In genomic region chr19:37534737-37535365, GRCm38 (mm10) we compare ENCODE assay signal across 12 mouse cellular contexts. TPM values are rescaled to one million over a fixed set of nuclear protein-coding genes. Genes with fewer than 3 reads are reported as not detected.
DNase-seq lines count a peak whose midpoint lies in the region; ATAC-seq and TF ChIP-seq lines count a peak whose summit lies in the region.
"Had no signal": no experiment of that assay in that cellular context is flagged by ENCODE, and none has a peak within 500 bp of the region (broad histone marks: within the 10 kb centered on the region; RNA-seq: fewer than 3 reads in every experiment).

No protein-coding gene starts in this region.

- TF ChIP-seq CTCF in heart, postnatal 0 days (IDR thresholded peaks at IDR 0.05; ENCODE audit: low read depth) = no peak

- peak overlapping the region; percentile 48; the same call in 1 of the 2 replicates for H3K27ac ChIP-seq in heart, postnatal 0 days (ENCODE audit: low read depth)
- H3K27ac ChIP-seq in ES-E14 (ENCODE audit: insufficient read depth, low read depth, low read length, poor library complexity, severe bottlenecking) = no peak overlapping the region
- H3K27ac ChIP-seq in lung, embryonic 15.5 days = no peak overlapping the region
- H3K27ac ChIP-seq in forebrain, embryonic 13.5 days = no peak overlapping the region
- H3K27ac ChIP-seq: hindbrain, postnatal 0 days; limb, embryonic 12.5 days; midbrain, embryonic 15.5 days had no signal

- DNase-seq in heart, postnatal 0 days (ENCODE audit: low spot score) = no peak
- no peak for DNase-seq in heart, postnatal 25 days (ENCODE audit: low spot score)
- DNase-seq in ES-E14 (ENCODE audit: low read depth, low spot score) = no peak
- no peak for DNase-seq in c-Kit-positive CD71-positive TER-119-positive erythroid progenitor cells, embryonic 14.5 days (ENCODE audit: low spot score)
- DNase-seq in left cerebral cortex, postnatal 14 days (ENCODE audit: low spot score in 2 of 2) = no peak

- no peak overlapping the region for H3K4me3 ChIP-seq in heart, postnatal 0 days (ENCODE audit: low read depth, low read length)
- H3K4me3 ChIP-seq in ES-E14 (ENCODE audit: insufficient read depth in 1 of 2, low read depth in 1 of 2, low read length in 2 of 2, poor library complexity in 1 of 2, severe bottlenecking in 1 of 2) = no peak overlapping the region
- H3K4me3 ChIP-seq in lung, embryonic 15.5 days = no peak overlapping the region
- H3K4me3 ChIP-seq in forebrain, embryonic 13.5 days = no peak overlapping the region
- H3K4me3 ChIP-seq: limb, embryonic 12.5 days; midbrain, embryonic 15.5 days had no signal

- no peaks in the 10 kb centered on the region for H3K36me3 ChIP-seq in heart, postnatal 0 days (replicated peaks; ENCODE audit: control insufficient read depth, insufficient read depth, low read length)
- H3K36me3 ChIP-seq in ES-E14 (ENCODE audit: control insufficient read depth, insufficient read depth, low read length, poor library complexity, severe bottlenecking) = no peaks in the 10 kb centered on the region
- no peaks in the 10 kb centered on the region for H3K36me3 ChIP-seq in lung, embryonic 15.5 days
- H3K36me3 ChIP-seq in forebrain, embryonic 13.5 days (ENCODE audit: poor library complexity, severe bottlenecking) = no peaks in the 10 kb centered on the region
- H3K36me3 ChIP-seq: limb, embryonic 12.5 days; midbrain, embryonic 15.5 days had no signal

- H3K9ac ChIP-seq in heart, postnatal 0 days (replicated peaks; ENCODE audit: low read depth, low read length) = no peak overlapping the region
- H3K9ac ChIP-seq in ES-E14 (ENCODE audit: insufficient read depth, low read depth, low read length, poor library complexity, severe bottlenecking) = no peak overlapping the region
- no peak overlapping the region for H3K9ac ChIP-seq in lung, embryonic 15.5 days
- no peak overlapping the region for H3K9ac ChIP-seq in forebrain, embryonic 13.5 days
- H3K9ac ChIP-seq: limb, embryonic 12.5 days; midbrain, embryonic 15.5 days had no signal

- ATAC-seq in heart, postnatal 0 days (ENCODE audit: insufficient read depth, low read depth) = no peak
- ATAC-seq in lung, embryonic 15.5 days (ENCODE audit: borderline replicate concordance, extremely low read depth, low FRiP score, low TSS enrichment) = peak; percentile 62
- ATAC-seq in neutrophil, adult 5-6 weeks (ENCODE audit: extremely low read depth, insufficient number of reproducible peaks, low FRiP score, poor library complexity, severe bottlenecking) = peak; percentile 73; the same call in 1 of the 2 replicates
- ATAC-seq in forebrain, embryonic 13.5 days = no peak
- ATAC-seq: forebrain, embryonic 16.5 days; hindbrain, postnatal 0 days; midbrain, embryonic 15.5 days had no signal

- peaks cover 11% of the 10 kb centered on the region for H3K4me1 ChIP-seq in heart, postnatal 0 days (ENCODE audit: control insufficient read depth, insufficient read depth)
- H3K4me1 ChIP-seq in ES-E14 (ENCODE audit: control insufficient read depth in 2 of 2, insufficient read depth in 2 of 2, low read length in 2 of 2, poor library complexity in 1 of 2) = peaks cover 3% of the 10 kb centered on the region in 2 experiments; a peak in 1 of 4 replicates
- 0 out of 2 replicates have a peak, but pooled peaks cover under 1% of the 10 kb centered on the region for H3K4me1 ChIP-seq in lung, embryonic 15.5 days
- H3K4me1 ChIP-seq in forebrain, embryonic 13.5 days = no peaks in the 10 kb centered on the region
- H3K4me1 ChIP-seq: limb, embryonic 12.5 days; midbrain, embryonic 15.5 days had no signal

- in situ Hi-C loops in ES-E14 (cut with MboI; ENCODE audit: low sequenced_read_pairs in 2 of 2, unreplicated experiment in 2 of 2) = no loop called here

- no peaks in the 10 kb centered on the region for H3K9me3 ChIP-seq in heart, postnatal 0 days (replicated peaks; ENCODE audit: control insufficient read depth, low read length)
- no peaks in the 10 kb centered on the region for H3K9me3 ChIP-seq in ES-E14 (ENCODE audit: control insufficient read depth, insufficient read depth, low read depth, low read length)
- no peaks in the 10 kb centered on the region for H3K9me3 ChIP-seq in lung, embryonic 15.5 days
- H3K9me3 ChIP-seq in forebrain, embryonic 13.5 days (replicated peaks) = no peaks in the 10 kb centered on the region
- H3K9me3 ChIP-seq: limb, embryonic 12.5 days; midbrain, embryonic 15.5 days had no signal

- no peak overlapping the region for H3K4me2 ChIP-seq in heart, postnatal 0 days (ENCODE audit: low read depth, low read length)
- H3K4me2 ChIP-seq in lung, embryonic 15.5 days = no peak overlapping the region
- no peak overlapping the region for H3K4me2 ChIP-seq in forebrain, embryonic 13.5 days
- H3K4me2 ChIP-seq: limb, embryonic 12.5 days; midbrain, embryonic 15.5 days had no signal

- intact Hi-C loops in heart, postnatal 25 days (cut with DNase I) = no loop called here
- intact Hi-C loops in left cerebral cortex, postnatal 14 days (cut with DNase I) = no loop called here

- 57% methylated on average over 3 of the region's 3 CpGs for WGBS in heart, postnatal 0 days
- 15% methylated on average over 3 of the region's 3 CpGs for WGBS in lung, embryonic 15.5 days
- 65% methylated on average over 3 of the region's 3 CpGs for WGBS in forebrain, embryonic 13.5 days

- no peaks in the 10 kb centered on the region for H3K27me3 ChIP-seq in heart, postnatal 0 days (ENCODE audit: control insufficient read depth, insufficient read depth, low read length)
- no peaks in the 10 kb centered on the region for H3K27me3 ChIP-seq in lung, embryonic 15.5 days
- no peaks in the 10 kb centered on the region; the same call in 1 of the 2 replicates for H3K27me3 ChIP-seq in forebrain, embryonic 13.5 days
- H3K27me3 ChIP-seq: midbrain, embryonic 15.5 days had no signal

- no peak for TF ChIP-seq EP300 in heart, postnatal 0 days (IDR thresholded peaks at IDR 0.05; ENCODE audit: low read depth)

TF ChIP-seq in ES-E14, 5 proteins besides CTCF, POLR2A, EP300 and RAD21:
- TF ChIP-seq CHD2 (IDR thresholded peaks at IDR 0.05; ENCODE audit: low read depth, low read length) (no peak), MAFK (IDR thresholded peaks at IDR 0.05; ENCODE audit: insufficient read depth, low read depth, low read length) (no peak), ZC3H11A (IDR thresholded peaks at IDR 0.05; ENCODE audit: borderline replicate concordance, low read depth, low read length) (no peak), ZNF384 (IDR thresholded peaks at IDR 0.05; ENCODE audit: low read depth, low read length) (peak; percentile 52; the same call in 1 of the 2 replicates)
TF ChIP-seq in ES-E14: peak in this region for 1.

RNA-seq across cellular contexts. Expression of gene Exoc6, which starts 15.4 kb away (rescaled TPM):
- total RNA-seq in heart, postnatal 0 days (2014; rRNA removed; ENCODE audit: low replicate concordance) = 19.9 and 24.2 TPM in 2 replicates
- polyA plus RNA-seq in heart, postnatal 0 days (2015; fragmentation: Nextera tagmentation; extraction: Ambion mirVana) = 18.2 and 20.8 TPM in 2 replicates
- total RNA-seq in heart, postnatal 25 days (2021) = 10 to 100 TPM; 29.2 TPM
- total RNA-seq in ES-E14 (2012; rRNA removed) = 7.7 and 10.1 TPM in 2 replicates
- polyA plus RNA-seq in lung, embryonic 15.5 days (2015; fragmentation: Nextera tagmentation; extraction: Ambion mirVana) = 11.6 and 12.8 TPM in 2 replicates
- 65.1 and 69.9 TPM in 2 replicates for total RNA-seq in neutrophil, adult 5-6 weeks (2017)
- 10 to 100 TPM; 44.8 to 48.8 TPM for total RNA-seq in left cerebral cortex, postnatal 14 days (2021)
- polyA plus RNA-seq in forebrain, embryonic 13.5 days (2015; fragmentation: Nextera tagmentation; extraction: Ambion mirVana) = 10.5 and 13.6 TPM in 2 replicates

Comparison
In these comparisons a context has a peak if more than half of its experiments do, and no peak if none do; other contexts are left out.
1. ATAC-seq: peak in lung, embryonic 15.5 days (single experiment) and neutrophil, adult 5-6 weeks (single experiment); none in heart, postnatal 0 days (single experiment) and forebrain, embryonic 13.5 days (single experiment).